8 mouse cellular contexts compared by ENCODE assay signal in the genomic region with DNA sequence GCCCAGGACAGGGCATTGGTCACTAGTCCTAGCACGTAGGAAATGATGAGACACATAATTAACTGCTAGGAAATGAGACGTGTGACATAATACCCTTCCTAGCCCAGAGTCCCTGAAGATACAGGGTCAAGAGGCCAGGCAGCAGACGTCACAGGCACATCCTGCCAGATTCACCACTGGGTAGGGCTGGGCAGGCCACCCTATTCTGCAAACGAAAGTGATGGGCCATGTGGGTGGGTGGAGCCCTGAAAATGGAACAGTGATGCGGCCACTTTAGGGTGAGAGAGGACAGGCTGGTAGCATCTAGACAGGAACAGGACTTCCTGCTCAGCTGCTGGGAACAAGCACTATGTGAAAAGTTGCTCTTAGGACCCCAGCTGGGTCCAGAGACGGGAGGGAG. TPM values are rescaled to one million over a fixed set of nuclear protein-coding genes. Genes with fewer than 3 reads are reported as not detected.
DNase-seq lines count a peak whose midpoint lies in the region; ATAC-seq lines count a peak whose summit lies in the region.
"Had no signal": no experiment of that assay in that cellular context is flagged by ENCODE, and none has a peak within 500 bp of the region (broad histone marks: within the 10 kb centered on the region; RNA-seq: fewer than 3 reads in every experiment).

No protein-coding gene starts in this region.

- peak; percentile 86 for DNase-seq in adrenal gland, postnatal 14 days
- peak; percentile 76 for DNase-seq in kidney, adult 18-20 months
- DNase-seq in lung, postnatal 10 days: peak; percentile 85
- no peak for DNase-seq in right cerebral cortex, postnatal 4 days
- no peak for DNase-seq in left cerebral cortex, postnatal 4 days
- DNase-seq in layer of hippocampus, postnatal 25 days (ENCODE audit: extremely low spot score in 1 of 2, low spot score in 1 of 2): no peak

- peak; percentile 54 for ATAC-seq in activated CD4-positive, CD25-positive, alpha-beta regulatory T cell, adult 4 months

- intact Hi-C loops in left cerebral cortex, postnatal 4 days (cut with DNase I): no loop called here

RNA-seq across cellular contexts. Expression of gene Sema4c, which starts 13.5 kb away (rescaled TPM):
- polyA plus RNA-seq in activated CD4-positive, CD25-positive, alpha-beta regulatory T cell, adult 4 months (2017; shearing (Covaris generic)): under 1 TPM in 1 of 2 experiments, not detected in 1; 0.13 TPM
- total RNA-seq in adrenal gland, postnatal 14 days (2021): 20.7 and 27.9 TPM in 2 replicates
- 10 to 100 TPM; 60.5 to 65.4 TPM for total RNA-seq in left cerebral cortex, postnatal 4 days (2021)
- 10 to 100 TPM; 12.7 to 14.0 TPM for total RNA-seq in layer of hippocampus, postnatal 25 days (2021)

RNA-seq across cellular contexts. Expression of gene Ankrd39, which starts 24.4 kb away (rescaled TPM):
- polyA plus RNA-seq in activated CD4-positive, CD25-positive, alpha-beta regulatory T cell, adult 4 months (2017; shearing (Covaris generic)): 10 to 100 TPM; 21.5 to 21.6 TPM
- 11.7 and 15.3 TPM in 2 replicates for total RNA-seq in adrenal gland, postnatal 14 days (2021)
- total RNA-seq in left cerebral cortex, postnatal 4 days (2021): 10 to 100 TPM; 13.4 to 15.1 TPM
- total RNA-seq in layer of hippocampus, postnatal 25 days (2021): 10 to 100 TPM; 10.8 to 13.3 TPM

RNA-seq across cellular contexts. Expression of gene Gm42417, which starts 32.4 kb away (rescaled TPM):
- under 1 TPM in 1 of 2 experiments, not detected in 1; 0.73 TPM for polyA plus RNA-seq in activated CD4-positive, CD25-positive, alpha-beta regulatory T cell, adult 4 months (2017; shearing (Covaris generic))
- 2.1 TPM in 1 of 2 replicates, not detected in the other for total RNA-seq in adrenal gland, postnatal 14 days (2021)
- not detected for total RNA-seq in left cerebral cortex, postnatal 4 days (2021)
- total RNA-seq in layer of hippocampus, postnatal 25 days (2021): under 1 TPM in 1 of 2 experiments, not detected in 1; 0.47 TPM
- polyA plus RNA-seq: erythroblast, embryonic 14.5 days had no signal

RNA-seq across cellular contexts. Expression of gene Ankrd23, which starts 34.9 kb away (rescaled TPM):
- 10 to 100 TPM; 28.7 to 52.4 TPM for polyA plus RNA-seq in activated CD4-positive, CD25-positive, alpha-beta regulatory T cell, adult 4 months (2017; shearing (Covaris generic))
- total RNA-seq in adrenal gland, postnatal 14 days (2021): 8.9 and 9.7 TPM in 2 replicates
- 1 to 10 TPM; 8.3 to 8.6 TPM for total RNA-seq in left cerebral cortex, postnatal 4 days (2021)
- 1 to 10 TPM; 5.4 to 7.7 TPM for total RNA-seq in layer of hippocampus, postnatal 25 days (2021)

RNA-seq across cellular contexts. Expression of gene Cnnm3, which starts 60.0 kb away (rescaled TPM):
- polyA plus RNA-seq in activated CD4-positive, CD25-positive, alpha-beta regulatory T cell, adult 4 months (2017; shearing (Covaris generic)): 1 to 10 TPM; 4.0 to 5.5 TPM
- total RNA-seq in adrenal gland, postnatal 14 days (2021): 26.3 and 27.5 TPM in 2 replicates
- total RNA-seq in left cerebral cortex, postnatal 4 days (2021): 10 to 100 TPM; 39.3 to 40.0 TPM
- total RNA-seq in layer of hippocampus, postnatal 25 days (2021): 10 to 100 TPM; 33.2 to 37.5 TPM

Comparison
In these comparisons a context has a peak if more than half of its experiments do, and no peak if none do; other contexts are left out.
1. DNase-seq: peak in adrenal gland, postnatal 14 days (single experiment), kidney, adult 18-20 months (single experiment) and lung, postnatal 10 days (single experiment); none in right cerebral cortex, postnatal 4 days (single experiment), left cerebral cortex, postnatal 4 days (single experiment) and layer of hippocampus, postnatal 25 days (0 of 2).